Mouse (Mus musculus) layer of hippocampus, postnatal 10 days (tissue): ENCODE results near the gene Tbc1d30. TPM values are rescaled to one million over a fixed set of nuclear protein-coding genes. Genes with fewer than 3 reads are reported as not detected.

Experiments
- DNase-seq, 2 experiments: peaks; one replicate each; pipeline ENCODE4 v3.0.0; 2021; ENCODE audit warnings: low spot score in 2 of 2
- total RNA-seq, 2 experiments: library from RNA; stranded (reverse); gene quantifications; 2 replicates each; pipeline ENCODE4 v1.2.3; 2021

Gene Tbc1d30
- total RNA-seq, 2 experiments from 2014 or later: 42.0 to 44.1 TPM

- no peak for DNase-seq
These were observed 115.8 kb downstream of the Tbc1d30 start for GRCm38 (mm10) chr10:121235167-121235824.

GRCm38 (mm10) chr10:121234476-121234875 is 116.6 kb downstream of the Tbc1d30 start:
- DNase-seq: no peak

GRCm38 (mm10) chr10:121228422-121228953 is 122.6 kb downstream of the Tbc1d30 start:
- DNase-seq: no peak

- no peak for DNase-seq
These were observed 123.1 kb downstream of the Tbc1d30 start for GRCm38 (mm10) chr10:121227988-121228409.

- no peak for DNase-seq
These were observed 123.7 kb downstream of the Tbc1d30 start for GRCm38 (mm10) chr10:121227403-121227802.

GRCm38 (mm10) chr10:121225636-121226035 is 125.4 kb downstream of the Tbc1d30 start:
- DNase-seq: no peak

- no peak for DNase-seq
These were observed 128.2 kb downstream of the Tbc1d30 start for GRCm38 (mm10) chr10:121222881-121223280.

- DNase-seq: no peak
These were observed 132.5 kb downstream of the Tbc1d30 start for GRCm38 (mm10) chr10:121218616-121219015.

- no peak for DNase-seq
These were observed 134.3 kb downstream of the Tbc1d30 start for GRCm38 (mm10) chr10:121216804-121217203.

Other genes starting within 250 kb of the Tbc1d30 start
- gene Gns, start 13.8 kb upstream of the Tbc1d30 start, total RNA-seq: 10 to 100 TPM; 75.8 to 79.0 TPM
- gene Rassf3, start 125.1 kb upstream of the Tbc1d30 start, total RNA-seq: 10 to 100 TPM; 14.3 to 15.5 TPM
- 10 to 100 TPM; 40.9 to 43.7 TPM for gene Tbk1, start 235.5 kb upstream of the Tbc1d30 start, total RNA-seq